Mouse (Mus musculus) C2C12 (cell line): ENCODE measurements around the gene Fam24b. TPM values are rescaled to one million over a fixed set of nuclear protein-coding genes. Genes with fewer than 3 reads are reported as not detected.

Source experiments
- H3K27me3 ChIP-seq: one replicate; pipeline ENCODE4 v1.6.1; 2011; ENCODE audit not compliant: control insufficient read depth, insufficient read depth, insufficient read length
- H3K36me3 ChIP-seq: one replicate; pipeline ENCODE4 v1.6.1; 2011; ENCODE audit not compliant: control insufficient read depth, insufficient read depth
- H3K4me3 ChIP-seq: one replicate; pipeline ENCODE4 v1.5.1; 2011; ENCODE audit warnings: mild to moderate bottlenecking, control low read depth; ENCODE audit not compliant: poor library complexity, insufficient read depth, severe bottlenecking
- H3K79me2 ChIP-seq: one replicate; pipeline ENCODE4 v1.6.1; 2011; ENCODE audit not compliant: control insufficient read depth, insufficient read depth
- H3K79me3 ChIP-seq: one replicate; pipeline ENCODE4 v1.6.1; 2011; ENCODE audit warnings: low read depth, control low read depth
- H3ac ChIP-seq: one replicate; pipeline ENCODE3; 2011; ENCODE audit warnings: low read depth; ENCODE audit not compliant: control insufficient read depth, insufficient read length
- CEBPB ChIP-seq: IDR thresholded peaks from one replicate; pipeline ENCODE4 v1.6.1; 2011; ENCODE audit warnings: low read depth, mild to moderate bottlenecking, control low read depth, moderate library complexity
- CTCF ChIP-seq: IDR thresholded peaks from one replicate; pipeline ENCODE4 v1.5.1; 2011; ENCODE audit not compliant: control insufficient read depth, insufficient read depth, insufficient read length
- FOSL1 ChIP-seq: IDR thresholded peaks from one replicate; pipeline ENCODE4 v1.8.0; 2011; ENCODE audit warnings: mild to moderate bottlenecking, low read length; ENCODE audit not compliant: poor library complexity, insufficient read depth, severe bottlenecking
- MAX ChIP-seq: IDR thresholded peaks from one replicate; pipeline ENCODE4 v1.6.1; 2011; ENCODE audit warnings: mild to moderate bottlenecking, control low read depth
- MYOD1 ChIP-seq: IDR thresholded peaks from one replicate; pipeline ENCODE4 v1.6.1; 2011; ENCODE audit warnings: low read depth; ENCODE audit not compliant: control insufficient read depth, insufficient read length
- MYOG ChIP-seq: IDR thresholded peaks from one replicate; pipeline ENCODE4 v1.6.1; 2011; ENCODE audit not compliant: control insufficient read depth, insufficient read length; ENCODE audit errors: extremely low read depth
- USF1 ChIP-seq: IDR thresholded peaks from one replicate; pipeline ENCODE4 v1.6.1; 2011; ENCODE audit warnings: low read depth, mild to moderate bottlenecking, control low read depth, moderate library complexity
- polyA plus RNA-seq: library from polyadenylated mRNA; unstranded; fragments of >200 nt; fragmentation: generic; extraction: Trizol; gene quantifications from one replicate; pipeline ENCODE4 v1.2.1, GENCODE M21; 2012; ENCODE audit warnings: missing spikeins

Gene Fam24b
- polyA plus RNA-seq, 1 experiment = 0.07 TPM

DNA sequence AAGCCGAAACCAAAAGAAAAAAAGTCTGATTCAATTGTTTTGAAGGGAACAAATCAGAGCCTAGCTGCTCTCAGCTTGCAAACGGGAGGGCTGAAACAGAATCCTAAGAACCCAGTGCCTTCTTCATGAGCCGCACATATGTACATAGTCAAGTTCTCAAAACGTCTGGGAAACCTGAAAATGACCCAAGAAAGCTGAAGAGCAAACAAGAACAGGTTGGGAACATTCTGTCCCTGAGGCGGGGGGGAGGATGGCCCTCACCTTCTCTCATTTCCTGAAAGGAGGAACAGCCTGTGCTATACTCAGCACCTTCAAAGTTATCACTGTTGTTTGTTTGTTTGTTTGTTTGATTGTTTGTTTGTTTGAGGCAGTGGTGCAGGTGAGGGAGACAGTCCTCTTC is 22.6 kb downstream of the Fam24b start:
- Histone ChIP-seq H3K4me3 (no peak overlapping the region), H3K36me3 (no peaks in the 10 kb centered on the region), H3K27me3 (peaks cover 10% of the 10 kb centered on the region), H3ac (no peak overlapping the region), H3K79me2 (no peaks in the 10 kb centered on the region), H3K79me3 (no peaks in the 10 kb centered on the region)
- TF ChIP-seq MYOD1 = no peak
- no peak for TF ChIP-seq CEBPB
- TF ChIP-seq CTCF = no peak
- TF ChIP-seq MYOG = no peak
- TF ChIP-seq MAX = no peak
- TF ChIP-seq FOSL1 = no peak

- TF ChIP-seq MYOG = no peak
- H3K79me2 ChIP-seq = no peaks in the 10 kb centered on the region
Measured at GRCm38 (mm10) chr7:131303340-131303739, 26.0 kb downstream of the Fam24b start.

DNA sequence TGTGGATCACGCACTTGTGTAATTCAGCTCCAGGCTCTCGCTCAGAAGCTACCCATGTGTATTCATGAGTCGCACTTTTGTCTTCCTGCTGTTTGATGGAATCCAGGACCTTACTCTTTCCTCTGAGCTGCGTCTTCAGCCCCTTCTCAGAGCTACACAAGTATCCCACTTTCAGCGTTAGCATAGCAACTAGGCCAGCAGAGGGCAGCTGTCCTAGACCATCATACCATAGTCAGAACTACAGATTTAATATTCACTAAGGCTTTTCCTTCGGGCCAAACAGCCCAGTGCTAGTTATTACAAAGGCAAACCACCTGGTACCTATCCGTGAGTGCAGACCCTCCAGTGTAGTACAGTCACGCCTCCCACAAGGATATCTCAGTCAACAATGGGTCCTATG is 32.2 kb downstream of the Fam24b start:
- Histone ChIP-seq H3K27me3 (peaks cover 23% of the 10 kb centered on the region), H3ac (no peak overlapping the region), H3K36me3 (no peaks in the 10 kb centered on the region), H3K79me3 (no peaks in the 10 kb centered on the region), H3K79me2 (no peaks in the 10 kb centered on the region), H3K4me3 (no peak overlapping the region)
- no peak for TF ChIP-seq MYOD1
- no peak for TF ChIP-seq USF1

More at GRCm38 (mm10) chr7:131303340-131303739, 26.0 kb downstream of the Fam24b start:
- Histone ChIP-seq H3K36me3 (no peaks in the 10 kb centered on the region), H3K4me3 (no peak overlapping the region), H3K79me3 (no peaks in the 10 kb centered on the region), H3ac (no peak overlapping the region), H3K27me3 (peaks cover 15% of the 10 kb centered on the region)

Other genes starting within 250 kb of the Fam24b start
- not detected for gene 4933402N03Rik, start 183.2 kb downstream of the Fam24b start, polyA plus RNA-seq
- gene 5430419D17Rik, start 155.1 kb downstream of the Fam24b start, polyA plus RNA-seq = 0.27 TPM
- gene Cuzd1, start 7.2 kb downstream of the Fam24b start, polyA plus RNA-seq = not detected
- not detected for gene Fam24a, start 4.3 kb upstream of the Fam24b start, polyA plus RNA-seq
- 12.3 TPM for gene 2310057M21Rik, start 33.2 kb upstream of the Fam24b start, polyA plus RNA-seq
- gene Pstk, start 41.6 kb upstream of the Fam24b start, polyA plus RNA-seq = 26.7 TPM
- 4.2 TPM for gene Ikzf5, start 81.0 kb upstream of the Fam24b start, polyA plus RNA-seq
- gene Acadsb, start 81.1 kb upstream of the Fam24b start, polyA plus RNA-seq = 3.5 TPM
- 0.06 TPM for gene Hmx3, start 213.4 kb upstream of the Fam24b start, polyA plus RNA-seq
- gene Hmx2, start 219.3 kb upstream of the Fam24b start, polyA plus RNA-seq = 2.2 TPM
- 164 TPM for gene Bub3, start 230.7 kb upstream of the Fam24b start, polyA plus RNA-seq